Mouse (Mus musculus) liver, adult 2 months (tissue): ENCODE measurements at regions not wholly inside any gene's neighbourhood (a gene's known extent, or its start where the extent isn't known, plus 50 kb on each side); places are given as distances from the start of the nearest gene placed in this dataset.

Experiments
- DNase-seq: peaks from one replicate; pipeline ENCODE4 v3.0.0-alpha.2; 2011; ENCODE audit warnings: low read depth, low spot score; ENCODE audit errors: extremely low read depth
- H3K27ac ChIP-seq: fragments of 200-500 bp; replicated peaks from 2 replicates; pipeline ENCODE4 v1.5.1; 2012; ENCODE audit warnings: low read depth, mild to moderate bottlenecking, control low read depth, inconsistent platforms, low read length; ENCODE audit not compliant: insufficient read depth
- H3K27me3 ChIP-seq: fragments of 200-500 bp; 2 replicates; pipeline ENCODE4 v1.6.1; 2012; ENCODE audit warnings: mild to moderate bottlenecking, moderate library complexity, low read length, inconsistent platforms; ENCODE audit not compliant: control insufficient read depth, insufficient read depth
- H3K36me3 ChIP-seq: fragments of 200-500 bp; 2 replicates; pipeline ENCODE4 v1.6.1; 2012; ENCODE audit warnings: low read length, inconsistent platforms; ENCODE audit not compliant: control insufficient read depth, insufficient read depth
- H3K4me1 ChIP-seq: fragments of 200-500 bp; 2 replicates; pipeline ENCODE4 v1.6.1; 2011; ENCODE audit warnings: low read length; ENCODE audit not compliant: control insufficient read depth, insufficient read depth
- H3K4me3 ChIP-seq: fragments of 200-500 bp; 2 replicates; pipeline ENCODE4 v1.5.1; 2011; ENCODE audit warnings: low read depth, mild to moderate bottlenecking, control low read depth, low read length, moderate library complexity; ENCODE audit not compliant: insufficient read depth
- H3K79me2 ChIP-seq: fragments of 200-500 bp; 2 replicates; pipeline ENCODE4 v1.6.1; 2012; ENCODE audit warnings: inconsistent platforms, mild to moderate bottlenecking, low read length, moderate library complexity; ENCODE audit not compliant: control insufficient read depth, insufficient read depth
- H3K9ac ChIP-seq: fragments of 200-500 bp; 2 replicates; pipeline ENCODE4 v1.6.1; 2012; ENCODE audit warnings: low read depth, mild to moderate bottlenecking, control low read depth, inconsistent platforms, low read length
- CTCF ChIP-seq: fragments of 200-500 bp; IDR thresholded peaks from 2 replicates; pipeline ENCODE4 v1.5.1; 2011; ENCODE audit warnings: low read depth, low read length, control low read depth
- POLR2A ChIP-seq: fragments of 200-500 bp; IDR thresholded peaks from 2 replicates; pipeline ENCODE4 v1.6.1; 2011; ENCODE audit warnings: low read length, control low read depth; ENCODE audit not compliant: insufficient read depth; ENCODE audit errors: extremely low read depth
- WGBS: fragments of 180-500 bp; shearing (Covaris S2); methylation state at CpG from one replicate; pipeline ENCODE4 v1.1.7; 2018; 5-methylcytosine and 5-hydroxymethylcytosine counted together

GRCm38 (mm10) chr1:181286146-181286545 is 66.3 kb upstream of the Cnih3 start:
- H3K4me3 ChIP-seq, result no peak overlapping the region
- WGBS, result 36% methylated on average over 5 of the region's 5 CpGs
- peak; percentile 74 for DNase-seq

GRCm38 (mm10) chr1:181287166-181287565 is 65.3 kb upstream of the Cnih3 start:
- no peak for DNase-seq
- Histone ChIP-seq H3K27me3 (no peaks in the 10 kb centered on the region), H3K9ac (no peak overlapping the region), H3K4me3 (no peak overlapping the region), H3K36me3 (no peaks in the 10 kb centered on the region), H3K79me2 (no peaks in the 10 kb centered on the region), H3K4me1 (no peaks in the 10 kb centered on the region), H3K27ac (no peak overlapping the region)
- 77% methylated on average over 1 of the region's 1 CpGs for WGBS
- TF ChIP-seq POLR2A (no peak), CTCF (no peak)

More at GRCm38 (mm10) chr1:181286146-181286545, 66.3 kb upstream of the Cnih3 start:
- H3K36me3 ChIP-seq, result no peaks in the 10 kb centered on the region
- H3K79me2 ChIP-seq, result no peaks in the 10 kb centered on the region
- no peak overlapping the region for H3K9ac ChIP-seq
- TF ChIP-seq POLR2A (no peak), CTCF (no peak)
- no peak overlapping the region for H3K27ac ChIP-seq
- H3K27me3 ChIP-seq, result no peaks in the 10 kb centered on the region
- no peaks in the 10 kb centered on the region for H3K4me1 ChIP-seq

- Histone ChIP-seq H3K4me3 (no peak overlapping the region), H3K79me2 (no peaks in the 10 kb centered on the region), H3K27me3 (no peaks in the 10 kb centered on the region), H3K4me1 (no peaks in the 10 kb centered on the region), H3K27ac (no peak overlapping the region), H3K9ac (no peak overlapping the region), H3K36me3 (no peaks in the 10 kb centered on the region)
- 79% methylated on average over 13 of the region's 13 CpGs for WGBS
- no peak for TF ChIP-seq POLR2A
- no peak for DNase-seq
Observed at GRCm38 (mm10) chr1:181289385-181290035, 62.9 kb upstream of the Cnih3 start.

GRCm38 (mm10) chr1:181291202-181291601 is 61.2 kb upstream of the Cnih3 start:
- Histone ChIP-seq H3K27me3 (no peaks in the 10 kb centered on the region), H3K27ac (no peak overlapping the region), H3K9ac (no peak overlapping the region), H3K4me1 (no peaks in the 10 kb centered on the region), H3K4me3 (no peak overlapping the region), H3K79me2 (no peaks in the 10 kb centered on the region), H3K36me3 (no peaks in the 10 kb centered on the region)
- TF ChIP-seq POLR2A, result no peak
- no peak for TF ChIP-seq CTCF
- WGBS, result 67% methylated on average over 6 of the region's 6 CpGs
- DNase-seq, result no peak

GRCm38 (mm10) chr1:181291966-181292365 is 60.5 kb upstream of the Cnih3 start:
- H3K4me3 ChIP-seq, result no peak overlapping the region
- H3K4me1 ChIP-seq, result no peaks in the 10 kb centered on the region
- H3K79me2 ChIP-seq, result no peaks in the 10 kb centered on the region
- 78% methylated on average over 5 of the region's 5 CpGs for WGBS
- DNase-seq, result no peak
- H3K36me3 ChIP-seq, result no peaks in the 10 kb centered on the region
- H3K27ac ChIP-seq, result no peak overlapping the region
- H3K27me3 ChIP-seq, result no peaks in the 10 kb centered on the region
- TF ChIP-seq CTCF (no peak), POLR2A (no peak)
- H3K9ac ChIP-seq, result no peak overlapping the region

GRCm38 (mm10) chr1:181293079-181293865 is 59.2 kb upstream of the Cnih3 start:
- TF ChIP-seq CTCF, result no peak
- TF ChIP-seq POLR2A, result no peak
- 92% methylated on average over 16 of the region's 16 CpGs for WGBS
- DNase-seq, result no peak
- H3K79me2 ChIP-seq, result no peaks in the 10 kb centered on the region
- no peak overlapping the region for H3K9ac ChIP-seq
- H3K27me3 ChIP-seq, result no peaks in the 10 kb centered on the region
- H3K4me3 ChIP-seq, result no peak overlapping the region
- no peak overlapping the region for H3K27ac ChIP-seq
- H3K36me3 ChIP-seq, result no peaks in the 10 kb centered on the region
- H3K4me1 ChIP-seq, result no peaks in the 10 kb centered on the region
